Mouse (Mus musculus): ENCODE measurements around the gene Ifitm6. TPM values are rescaled to one million over a fixed set of nuclear protein-coding genes. Genes with fewer than 3 reads are reported as not detected.
A peak's percentile ranks its signal among the peaks of the same experiment; 100 is the strongest.
"Not testable (repeated sequence)": the region's sequence is repeated elsewhere in the genome, so short reads cannot be mapped to it uniquely, and the experiment has no call there.

Gene Ifitm6
- polyA plus RNA-seq, 1 experiment from 2014 or later = 0.97 TPM

DNA sequence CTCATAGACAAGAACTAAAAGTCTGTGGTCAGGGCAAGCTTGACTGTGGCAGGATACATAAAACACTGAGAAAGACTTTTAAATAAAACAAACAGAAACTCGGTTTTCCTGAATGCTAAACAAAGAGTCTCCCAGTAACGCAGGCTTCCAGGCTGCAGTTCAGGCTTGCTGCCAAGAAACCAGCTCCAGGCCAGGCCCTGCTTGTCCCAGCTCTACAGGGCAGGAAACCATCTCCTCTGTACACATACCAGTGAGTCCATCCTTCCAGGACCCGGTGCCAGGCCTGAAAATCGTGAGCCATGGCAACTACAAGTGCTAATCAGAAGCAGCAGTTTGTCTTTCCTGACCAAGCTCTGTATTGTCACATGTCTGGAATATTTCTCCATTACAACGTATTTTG lies 23.9 kb upstream of the Ifitm6 start:
- no peaks in the 10 kb centered on the region for H3K36me3 ChIP-seq (ENCODE audit: control insufficient read depth, insufficient read depth, low read length)
- no peaks in the 10 kb centered on the region for H3K27me3 ChIP-seq (ENCODE audit: control insufficient read depth, insufficient read depth, low read length)
- ATAC-seq (ENCODE audit: insufficient number of reproducible peaks, insufficient read depth, low FRiP score, low read depth) = peak; percentile 90; the same call in 1 of the 2 replicates
- peaks cover 2 to 7% of the 10 kb centered on the region in 2 experiments; a peak in 3 of 4 replicates for H3K4me1 ChIP-seq (ENCODE audit: control insufficient read depth in 2 of 2, insufficient read depth in 2 of 2, low read length in 2 of 2)
- 12% methylated on average over 5 of the region's 5 CpGs for WGBS
- peak overlapping the region; percentile 80 to 81 for H3K27ac ChIP-seq (replicated peaks in 1 of 2; ENCODE audit: control insufficient read depth in 1 of 2, insufficient read depth in 1 of 2, low read depth in 2 of 2, low read length in 2 of 2)
- no peak overlapping the region for H3K4me3 ChIP-seq (ENCODE audit: control insufficient read depth in 1 of 2, insufficient read depth in 1 of 2, low read depth in 1 of 2, low read length in 2 of 2)
- no peaks in the 10 kb centered on the region for H3K9me3 ChIP-seq (ENCODE audit: control insufficient read depth, low read length)
- H3K9ac ChIP-seq (ENCODE audit: low read length) = peak overlapping the region; percentile 55; the same call in 1 of the 2 replicates
- peak overlapping the region; percentile 36 for H3K4me2 ChIP-seq (ENCODE audit: low read length)

GRCm38 (mm10) chr7:141040867-141041606 lies 23.3 kb upstream of the Ifitm6 start:
- H3K4me3 ChIP-seq (ENCODE audit: control insufficient read depth in 1 of 2, insufficient read depth in 1 of 2, low read depth in 1 of 2, low read length in 2 of 2) = no peak overlapping the region
- no peak for ATAC-seq (ENCODE audit: insufficient number of reproducible peaks, insufficient read depth, low FRiP score, low read depth)
- peaks cover 2 to 7% of the 10 kb centered on the region in 2 experiments; a peak in 3 of 4 replicates for H3K4me1 ChIP-seq (ENCODE audit: control insufficient read depth in 2 of 2, insufficient read depth in 2 of 2, low read length in 2 of 2)
- no peaks in the 10 kb centered on the region for H3K9me3 ChIP-seq (ENCODE audit: control insufficient read depth, low read length)
- WGBS = 40% methylated on average over 6 of the region's 9 CpGs
- H3K27me3 ChIP-seq (ENCODE audit: control insufficient read depth, insufficient read depth, low read length) = no peaks in the 10 kb centered on the region
- H3K36me3 ChIP-seq (ENCODE audit: control insufficient read depth, insufficient read depth, low read length) = no peaks in the 10 kb centered on the region
- H3K4me2 ChIP-seq (ENCODE audit: low read length) = peak overlapping the region; percentile 36
- H3K9ac ChIP-seq (ENCODE audit: low read length) = peak overlapping the region; percentile 55; the same call in 1 of the 2 replicates
- H3K27ac ChIP-seq (replicated peaks in 1 of 2; ENCODE audit: control insufficient read depth in 1 of 2, insufficient read depth in 1 of 2, low read depth in 2 of 2, low read length in 2 of 2) = peak overlapping the region; percentile 80 to 81

DNA sequence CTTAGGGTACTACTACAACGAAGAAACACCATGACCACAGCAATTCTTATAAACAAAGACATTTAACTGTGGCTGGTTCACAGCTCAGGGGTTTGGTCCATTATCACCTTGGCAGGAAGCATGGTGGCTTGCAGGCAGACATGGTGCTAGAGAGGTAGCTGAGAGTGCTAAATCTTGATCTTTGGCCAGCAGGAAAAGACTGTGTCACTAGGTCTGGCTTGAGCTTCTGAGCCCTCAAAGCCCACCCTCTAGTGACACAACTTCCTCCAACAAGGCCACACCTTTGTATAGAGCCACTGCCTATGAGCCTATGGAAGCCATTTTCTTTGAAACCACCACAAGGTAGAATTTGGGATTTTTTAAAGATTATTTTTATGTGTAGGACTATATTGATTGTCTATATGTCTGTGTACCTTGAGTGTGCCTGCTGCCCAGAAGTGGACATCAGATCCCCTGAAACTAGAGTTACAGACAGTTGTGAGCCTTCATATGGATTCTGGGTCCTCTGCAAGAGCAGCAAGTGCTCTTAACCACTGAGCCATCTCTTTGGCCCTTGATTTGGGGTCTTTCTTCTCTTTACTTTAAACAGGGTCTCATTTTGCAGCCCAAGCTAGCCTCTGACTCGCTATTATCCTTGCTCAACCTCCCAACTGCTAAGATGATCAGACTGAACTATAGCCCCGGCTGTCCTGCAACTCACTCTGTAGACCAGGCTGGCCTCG lies 21.8 kb upstream of the Ifitm6 start:
- ATAC-seq (ENCODE audit: insufficient number of reproducible peaks, insufficient read depth, low FRiP score, low read depth) = no peak
- H3K9ac ChIP-seq (ENCODE audit: low read length) = no peak overlapping the region
- H3K4me2 ChIP-seq (ENCODE audit: low read length) = no peak overlapping the region
- no peak overlapping the region for H3K27ac ChIP-seq (replicated peaks in 1 of 2; ENCODE audit: control insufficient read depth in 1 of 2, insufficient read depth in 1 of 2, low read depth in 2 of 2, low read length in 2 of 2)
- no peaks in the 10 kb centered on the region for H3K27me3 ChIP-seq (ENCODE audit: control insufficient read depth, insufficient read depth, low read length)
- no peaks in the 10 kb centered on the region for H3K36me3 ChIP-seq (ENCODE audit: control insufficient read depth, insufficient read depth, low read length)
- H3K4me3 ChIP-seq (ENCODE audit: control insufficient read depth in 1 of 2, insufficient read depth in 1 of 2, low read depth in 1 of 2, low read length in 2 of 2) = no peak overlapping the region
- peaks cover 2 to 7% of the 10 kb centered on the region in 2 experiments; a peak in 3 of 4 replicates for H3K4me1 ChIP-seq (ENCODE audit: control insufficient read depth in 2 of 2, insufficient read depth in 2 of 2, low read length in 2 of 2)
- WGBS = 91% methylated on average over 4 of the region's 4 CpGs
- no peaks in the 10 kb centered on the region for H3K9me3 ChIP-seq (ENCODE audit: control insufficient read depth, low read length)

GRCm38 (mm10) chr7:141038090-141039032 lies 20.6 kb upstream of the Ifitm6 start:
- Histone ChIP-seq H3K4me3 (ENCODE audit: control insufficient read depth in 1 of 2, insufficient read depth in 1 of 2, low read depth in 1 of 2, low read length in 2 of 2) (no peak overlapping the region), H3K27me3 (ENCODE audit: control insufficient read depth, insufficient read depth, low read length) (no peaks in the 10 kb centered on the region), H3K9me3 (ENCODE audit: control insufficient read depth, low read length) (no peaks in the 10 kb centered on the region), H3K9ac (ENCODE audit: low read length) (no peak overlapping the region), H3K4me1 (ENCODE audit: control insufficient read depth in 2 of 2, insufficient read depth in 2 of 2, low read length in 2 of 2) (peaks cover 2 to 7% of the 10 kb centered on the region in 2 experiments; a peak in 3 of 4 replicates), H3K4me2 (ENCODE audit: low read length) (no peak overlapping the region), H3K36me3 (ENCODE audit: control insufficient read depth, insufficient read depth, low read length) (no peaks in the 10 kb centered on the region), H3K27ac (replicated peaks in 1 of 2; ENCODE audit: control insufficient read depth in 1 of 2, insufficient read depth in 1 of 2, low read depth in 2 of 2, low read length in 2 of 2) (no peak overlapping the region)
- ATAC-seq (ENCODE audit: insufficient number of reproducible peaks, insufficient read depth, low FRiP score, low read depth) = no peak
- WGBS = 54% methylated on average over 20 of the region's 21 CpGs

- not testable (repeated sequence) for H3K4me1 ChIP-seq (ENCODE audit: control insufficient read depth in 2 of 2, insufficient read depth in 2 of 2, low read length in 2 of 2); H3K9me3 ChIP-seq (ENCODE audit: control insufficient read depth, low read length); H3K27ac ChIP-seq (replicated peaks in 1 of 2; ENCODE audit: control insufficient read depth in 1 of 2, insufficient read depth in 1 of 2, low read depth in 2 of 2, low read length in 2 of 2); ATAC-seq (ENCODE audit: insufficient number of reproducible peaks, insufficient read depth, low FRiP score, low read depth); H3K4me3 ChIP-seq (ENCODE audit: control insufficient read depth in 1 of 2, insufficient read depth in 1 of 2, low read depth in 1 of 2, low read length in 2 of 2); H3K27me3 ChIP-seq (ENCODE audit: control insufficient read depth, insufficient read depth, low read length); H3K9ac ChIP-seq (ENCODE audit: low read length); H3K36me3 ChIP-seq (ENCODE audit: control insufficient read depth, insufficient read depth, low read length); H3K4me2 ChIP-seq (ENCODE audit: low read length)
- 85% methylated on average over 1 of the region's 2 CpGs for WGBS
Observed at GRCm38 (mm10) chr7:141036624-141037023, 18.9 kb upstream of the Ifitm6 start.

DNA sequence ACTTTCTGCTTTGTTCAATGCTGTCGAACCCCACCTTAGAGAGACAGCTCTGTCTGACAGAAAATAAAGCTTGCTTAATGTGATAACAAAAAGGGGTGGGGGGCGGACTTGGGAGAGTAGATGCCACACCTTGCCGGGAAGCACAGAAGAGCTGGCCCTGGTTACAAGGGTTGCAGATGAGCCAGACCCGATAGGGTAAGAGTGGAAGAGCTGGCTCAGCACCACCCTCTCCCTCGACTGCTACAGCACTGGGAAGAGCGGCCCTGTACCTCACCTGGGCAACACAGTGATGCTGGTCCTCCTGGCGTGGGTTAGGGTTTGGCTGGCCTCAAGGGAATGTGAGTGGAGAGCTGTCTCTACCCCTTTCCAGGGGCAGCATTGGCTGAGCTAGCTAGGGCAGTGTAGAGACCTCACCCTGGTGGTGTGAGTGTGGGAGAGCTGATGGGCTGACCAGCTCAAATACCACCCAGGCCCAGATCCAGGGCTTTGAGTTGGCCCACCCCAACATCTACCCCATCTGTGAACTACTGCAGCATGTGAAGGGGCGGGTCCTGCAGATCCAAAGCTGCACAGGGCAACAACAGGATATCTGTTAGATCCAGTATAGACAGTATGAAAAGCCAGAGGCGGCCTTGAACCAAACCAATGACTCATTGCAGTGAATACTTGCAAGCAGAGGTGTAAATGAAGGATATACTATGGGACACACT lies 14.9 kb upstream of the Ifitm6 start:
- Histone ChIP-seq H3K9me3 (ENCODE audit: control insufficient read depth, low read length) (no peaks in the 10 kb centered on the region), H3K4me2 (ENCODE audit: low read length) (no peak overlapping the region), H3K4me3 (ENCODE audit: control insufficient read depth in 1 of 2, insufficient read depth in 1 of 2, low read depth in 1 of 2, low read length in 2 of 2) (no peak overlapping the region), H3K27ac (replicated peaks in 1 of 2; ENCODE audit: control insufficient read depth in 1 of 2, insufficient read depth in 1 of 2, low read depth in 2 of 2, low read length in 2 of 2) (no peak overlapping the region), H3K27me3 (ENCODE audit: control insufficient read depth, insufficient read depth, low read length) (no peaks in the 10 kb centered on the region), H3K36me3 (ENCODE audit: control insufficient read depth, insufficient read depth, low read length) (no peaks in the 10 kb centered on the region), H3K4me1 (ENCODE audit: control insufficient read depth in 2 of 2, insufficient read depth in 2 of 2, low read length in 2 of 2) (no peaks in the 10 kb centered on the region), H3K9ac (ENCODE audit: low read length) (no peak overlapping the region)
- 60% methylated on average over 9 of the region's 9 CpGs for WGBS
- no peak for ATAC-seq (ENCODE audit: insufficient number of reproducible peaks, insufficient read depth, low FRiP score, low read depth)

DNA sequence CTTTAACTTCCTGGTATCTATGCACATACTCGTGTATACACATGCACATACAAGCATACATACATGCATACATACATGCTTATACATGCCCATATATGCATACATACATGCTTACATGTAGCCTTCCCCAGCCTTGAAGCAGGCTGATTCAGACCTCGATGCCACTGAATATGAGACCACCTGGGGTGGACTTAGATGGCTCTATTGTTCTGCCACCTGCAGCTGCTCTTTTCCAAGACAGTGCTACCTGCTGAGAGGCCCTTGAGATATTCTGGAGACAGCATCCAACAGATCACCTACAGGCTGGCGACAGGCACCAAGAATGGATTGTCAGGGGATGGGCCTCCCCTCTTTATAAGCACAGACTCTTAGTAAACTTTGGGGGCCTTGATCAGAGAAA lies 12.7 kb upstream of the Ifitm6 start:
- Histone ChIP-seq H3K4me1 (ENCODE audit: control insufficient read depth in 2 of 2, insufficient read depth in 2 of 2, low read length in 2 of 2) (no peaks in the 10 kb centered on the region), H3K9ac (ENCODE audit: low read length) (no peak overlapping the region), H3K27ac (replicated peaks in 1 of 2; ENCODE audit: control insufficient read depth in 1 of 2, insufficient read depth in 1 of 2, low read depth in 2 of 2, low read length in 2 of 2) (no peak overlapping the region), H3K9me3 (ENCODE audit: control insufficient read depth, low read length) (no peaks in the 10 kb centered on the region), H3K4me3 (ENCODE audit: control insufficient read depth in 1 of 2, insufficient read depth in 1 of 2, low read depth in 1 of 2, low read length in 2 of 2) (no peak overlapping the region), H3K27me3 (ENCODE audit: control insufficient read depth, insufficient read depth, low read length) (no peaks in the 10 kb centered on the region), H3K4me2 (ENCODE audit: low read length) (no peak overlapping the region), H3K36me3 (ENCODE audit: control insufficient read depth, insufficient read depth, low read length) (no peaks in the 10 kb centered on the region)
- no peak for ATAC-seq (ENCODE audit: insufficient number of reproducible peaks, insufficient read depth, low FRiP score, low read depth)
- 59% methylated on average over 3 of the region's 3 CpGs for WGBS
